Mouse (Mus musculus): ENCODE measurements around the gene Rcan2.

Rcan2 gene

GRCm38 (mm10) chr17:43916128-43916527, 115.0 kb downstream of the Rcan2 start:
- DNase-seq (ENCODE audit: low read depth) = no peak

- DNase-seq (ENCODE audit: low read depth) = no peak
Measured at GRCm38 (mm10) chr17:43917143-43917542, 116.0 kb downstream of the Rcan2 start.

GRCm38 (mm10) chr17:43929856-43930255, 128.7 kb downstream of the Rcan2 start:
- no peak for DNase-seq (ENCODE audit: low read depth)

GRCm38 (mm10) chr17:43931731-43932130, 130.6 kb downstream of the Rcan2 start:
- no peak for DNase-seq (ENCODE audit: low read depth)

- no peak for DNase-seq (ENCODE audit: low read depth)
Measured at GRCm38 (mm10) chr17:43934056-43934455, 132.9 kb downstream of the Rcan2 start.

- DNase-seq (ENCODE audit: low read depth) = no peak
Measured at GRCm38 (mm10) chr17:43952219-43952618, 151.1 kb downstream of the Rcan2 start.

GRCm38 (mm10) chr17:43952661-43953534, 151.7 kb downstream of the Rcan2 start:
- DNase-seq (ENCODE audit: low read depth) = no peak

GRCm38 (mm10) chr17:43953535-43953918, 152.4 kb downstream of the Rcan2 start:
- DNase-seq (ENCODE audit: low read depth) = no peak

- no peak for DNase-seq (ENCODE audit: low read depth)
Measured at GRCm38 (mm10) chr17:43959797-43960196, 158.6 kb downstream of the Rcan2 start.

GRCm38 (mm10) chr17:43969943-43970342, 168.8 kb downstream of the Rcan2 start:
- DNase-seq (ENCODE audit: low read depth) = no peak

GRCm38 (mm10) chr17:43977572-43977971, 176.4 kb downstream of the Rcan2 start:
- no peak for DNase-seq (ENCODE audit: low read depth)

- DNase-seq (ENCODE audit: low read depth) = no peak
Measured at GRCm38 (mm10) chr17:43979925-43980324, 178.8 kb downstream of the Rcan2 start.

- no peak for DNase-seq (ENCODE audit: low read depth)
Measured at GRCm38 (mm10) chr17:43982505-43982904, 181.4 kb downstream of the Rcan2 start.

GRCm38 (mm10) chr17:43989334-43989945, 188.3 kb downstream of the Rcan2 start:
- DNase-seq (ENCODE audit: low read depth) = no peak

- DNase-seq (ENCODE audit: low read depth) = no peak
Measured at GRCm38 (mm10) chr17:43990957-43991383, 189.8 kb downstream of the Rcan2 start.

- no peak for DNase-seq (ENCODE audit: low read depth)
Measured at GRCm38 (mm10) chr17:43994080-43994479, 192.9 kb downstream of the Rcan2 start.

- DNase-seq (ENCODE audit: low read depth) = no peak
Measured at GRCm38 (mm10) chr17:43997514-43997913, 196.4 kb downstream of the Rcan2 start.

GRCm38 (mm10) chr17:43998095-43998494, 196.9 kb downstream of the Rcan2 start:
- no peak for DNase-seq (ENCODE audit: low read depth)

GRCm38 (mm10) chr17:44004401-44004800, 203.2 kb downstream of the Rcan2 start:
- DNase-seq (ENCODE audit: low read depth) = no peak

GRCm38 (mm10) chr17:44007411-44007810, 206.3 kb downstream of the Rcan2 start:
- DNase-seq (ENCODE audit: low read depth) = no peak

- DNase-seq (ENCODE audit: low read depth) = no peak
Measured at GRCm38 (mm10) chr17:44011917-44012316, 210.8 kb downstream of the Rcan2 start.

GRCm38 (mm10) chr17:44013756-44014510, 212.8 kb downstream of the Rcan2 start:
- no peak for DNase-seq (ENCODE audit: low read depth)

GRCm38 (mm10) chr17:44016314-44016713, 215.2 kb downstream of the Rcan2 start:
- no peak for DNase-seq (ENCODE audit: low read depth)

Measured in 416B (cell line).